Mouse (Mus musculus) hematopoietic stem cell, adult 5-6 weeks (primary cell): Measurements from ENCODE around the gene Amh. TPM values are rescaled to one million over a fixed set of nuclear protein-coding genes. Genes with fewer than 3 reads are reported as not detected.
"Not testable (repeated sequence)": the region's sequence is repeated elsewhere in the genome, so short reads cannot be mapped to it uniquely, and the experiment has no call there.

Experiments used
- ATAC-seq, 2 experiments: fragments of 125-278 bp in 1 of 2; replicated peaks in 1 of 2; 2 replicates each; pipeline ENCODE4 v1.8.0; 2016 to 2017; ENCODE audit warnings: inconsistent platforms in 2 of 2, mild to moderate bottlenecking in 2 of 2, moderate number of reproducible peaks in 2 of 2, low read depth in 1 of 2, moderate TSS enrichment in 1 of 2; ENCODE audit not compliant: low FRiP score in 2 of 2, poor library complexity in 2 of 2, severe bottlenecking in 2 of 2, insufficient read depth in 1 of 2, low TSS enrichment in 1 of 2
- total RNA-seq: library from RNA; stranded (forward); fragments of 172-1452, 232-1000 nt; gene quantifications from 2 replicates; pipeline ENCODE4 v1.2.3, GENCODE M21; 2017

Gene Amh
- total RNA-seq, 1 experiment from 2014 or later, result 0.15 TPM

DNA sequence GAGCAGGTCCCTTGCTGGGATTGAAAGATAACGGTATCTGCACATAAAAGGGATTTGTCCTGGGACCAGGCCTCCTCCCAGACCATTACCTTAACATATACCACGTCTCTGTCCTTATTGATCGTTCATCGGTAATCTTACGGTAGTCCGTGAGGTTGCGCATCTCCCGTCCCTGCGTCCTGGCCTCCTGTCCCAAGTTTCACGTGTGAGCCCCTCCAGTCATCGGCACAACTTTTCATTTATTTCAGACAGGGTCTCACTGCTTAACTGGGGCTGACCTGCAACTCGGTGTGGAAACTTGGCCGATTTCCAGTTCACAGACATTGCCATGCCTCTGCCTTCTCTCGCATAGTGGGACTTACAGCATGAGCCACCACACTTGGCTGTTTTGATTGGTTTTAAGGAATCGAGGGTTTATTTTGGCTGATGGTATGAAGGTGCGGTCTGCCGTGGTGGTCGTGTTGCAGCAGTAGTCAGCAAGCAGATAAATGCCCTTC, 5.9 kb upstream of the Amh start:
- ATAC-seq, result no peak

DNA sequence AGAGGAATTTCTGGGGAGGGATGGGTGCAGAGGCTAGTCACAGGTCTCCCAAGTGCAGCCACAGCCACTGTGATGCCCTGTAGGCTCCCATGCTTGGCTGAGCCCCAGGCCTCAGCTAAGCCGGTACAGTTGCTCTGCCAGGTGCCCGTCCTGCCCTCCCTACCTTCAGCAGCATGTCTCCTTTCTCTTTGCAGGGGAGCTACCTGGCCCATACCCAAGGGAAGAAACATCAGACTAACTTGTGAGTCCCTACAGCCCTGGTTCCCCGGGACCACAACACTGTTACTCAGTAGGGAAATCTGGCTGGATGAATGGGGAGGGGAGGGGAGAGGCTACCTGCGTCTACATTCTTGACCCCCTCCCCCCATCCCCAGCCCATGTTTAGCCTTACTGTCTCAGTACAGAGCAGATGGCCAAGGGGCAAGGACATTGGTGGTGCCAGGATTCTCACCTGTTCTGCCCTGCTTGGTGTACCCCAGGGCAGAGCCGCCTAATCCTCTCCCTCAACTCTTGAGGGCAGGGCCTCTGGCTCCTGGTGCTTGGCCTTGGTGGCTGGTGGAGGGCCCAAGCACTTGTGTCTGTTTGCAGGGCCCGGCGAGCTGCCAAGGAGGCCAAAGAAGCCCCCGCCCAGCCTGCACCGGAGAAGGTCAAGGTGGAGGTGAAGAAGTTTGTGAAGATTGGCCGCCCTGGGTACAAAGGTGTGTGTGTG, 2.7 kb upstream of the Amh start:
- ATAC-seq, result no peak

DNA sequence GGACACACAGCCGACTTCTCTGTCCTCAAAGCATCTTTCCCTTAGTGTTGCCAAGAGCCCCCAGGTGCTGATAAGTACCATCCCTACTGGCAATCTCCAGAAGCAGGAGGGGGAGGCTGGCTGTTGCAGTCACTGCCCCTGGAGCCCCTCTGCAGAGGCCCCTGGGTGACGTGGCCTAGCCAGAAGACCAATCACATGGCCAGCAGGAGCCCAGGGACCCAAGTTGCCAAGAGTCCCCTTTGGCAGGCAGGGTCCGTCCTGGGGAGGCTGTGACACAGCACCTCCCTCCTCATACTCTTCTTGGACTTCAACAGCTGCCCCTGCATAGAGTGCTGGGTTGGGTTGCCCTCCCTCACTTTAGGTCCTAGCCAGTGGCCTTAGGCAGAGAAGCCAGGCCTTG, 2.0 kb upstream of the Amh start:
- ATAC-seq, result no peak

DNA sequence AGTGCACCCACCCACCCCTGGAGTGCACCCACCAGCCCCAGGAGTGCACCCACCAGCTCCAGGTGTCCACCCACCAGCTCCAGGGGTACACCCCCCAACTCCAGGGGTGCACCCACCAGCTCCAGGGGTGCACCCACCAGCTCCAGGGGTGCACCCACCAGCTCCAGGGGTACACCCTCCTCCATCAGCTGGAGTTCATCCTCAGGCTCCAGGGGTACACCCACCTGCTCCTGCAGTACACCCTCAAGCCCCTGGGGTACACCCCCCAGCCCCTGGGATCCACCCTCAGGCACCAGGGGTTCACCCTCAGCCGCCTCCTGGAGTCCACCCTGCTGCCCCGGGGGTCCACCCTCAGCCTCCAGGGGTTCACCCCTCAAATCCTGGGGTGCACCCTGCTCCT, 703 bp upstream of the Amh start:
- ATAC-seq, result no peak

DNA sequence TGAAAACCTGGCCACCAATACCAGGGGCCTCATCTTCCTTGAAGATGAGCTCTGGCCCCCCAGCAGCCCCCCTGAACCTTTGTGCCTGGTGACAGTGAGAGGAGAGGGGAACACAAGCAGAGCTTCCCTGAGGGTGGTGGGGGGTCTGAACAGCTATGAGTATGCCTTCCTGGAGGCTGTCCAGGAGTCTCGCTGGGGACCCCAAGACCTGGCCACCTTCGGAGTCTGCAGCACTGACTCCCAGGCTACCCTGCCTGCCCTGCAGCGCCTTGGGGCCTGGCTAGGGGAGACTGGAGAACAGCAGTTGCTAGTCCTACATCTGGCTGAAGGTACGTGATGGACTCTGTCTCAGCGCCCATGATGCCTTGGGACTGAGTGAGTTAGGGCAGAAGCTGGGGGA, 279 bp downstream of the Amh start:
- no peak for ATAC-seq

DNA sequence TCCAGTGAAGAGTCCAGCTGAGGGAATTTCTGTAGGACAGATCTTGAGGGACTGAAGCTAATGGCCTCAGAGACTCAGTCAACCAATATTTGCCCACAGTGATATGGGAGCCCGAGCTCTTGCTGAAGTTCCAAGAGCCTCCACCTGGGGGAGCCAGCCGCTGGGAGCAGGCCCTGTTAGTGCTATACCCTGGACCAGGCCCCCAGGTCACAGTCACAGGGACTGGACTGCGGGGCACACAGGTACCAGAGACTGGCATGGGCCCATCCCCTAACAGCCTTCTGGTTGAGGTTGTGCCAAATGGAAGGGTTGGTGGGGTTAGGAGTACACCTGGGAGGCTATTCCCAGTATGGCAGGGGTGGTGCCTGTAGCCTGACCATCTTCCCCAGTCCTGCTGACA, 882 bp downstream of the Amh start:
- ATAC-seq, result peak; percentile 50 to 72; a peak in 3 of 4 replicates

DNA sequence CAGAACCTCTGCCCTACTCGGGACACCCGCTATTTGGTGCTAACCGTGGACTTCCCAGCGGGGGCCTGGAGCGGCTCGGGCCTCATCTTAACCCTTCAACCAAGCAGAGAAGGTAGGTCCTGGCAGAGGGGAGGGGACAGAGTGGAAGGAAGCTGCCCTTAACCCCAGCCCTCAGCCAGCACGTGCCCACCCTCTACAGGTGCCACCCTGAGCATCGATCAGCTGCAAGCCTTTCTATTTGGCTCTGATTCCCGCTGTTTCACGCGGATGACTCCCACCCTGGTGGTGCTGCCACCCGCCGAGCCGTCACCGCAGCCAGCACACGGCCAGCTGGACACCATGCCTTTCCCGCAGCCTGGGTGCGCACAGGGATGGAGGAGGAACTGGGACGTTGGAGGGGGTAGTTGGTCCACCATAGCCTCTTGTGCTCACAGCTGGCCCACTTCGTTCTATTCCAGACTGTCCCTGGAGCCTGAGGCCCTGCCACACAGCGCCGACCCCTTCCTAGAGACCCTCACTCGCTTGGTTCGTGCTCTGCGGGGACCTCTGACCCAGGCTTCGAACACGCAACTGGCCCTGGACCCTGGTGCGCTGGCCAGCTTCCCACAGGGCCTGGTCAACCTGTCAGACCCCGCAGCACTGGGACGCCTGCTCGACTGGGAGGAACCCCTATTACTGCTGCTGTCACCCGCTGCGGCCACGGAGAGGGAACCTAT, 1.5 kb downstream of the Amh start:
- ATAC-seq, result no peak

DNA sequence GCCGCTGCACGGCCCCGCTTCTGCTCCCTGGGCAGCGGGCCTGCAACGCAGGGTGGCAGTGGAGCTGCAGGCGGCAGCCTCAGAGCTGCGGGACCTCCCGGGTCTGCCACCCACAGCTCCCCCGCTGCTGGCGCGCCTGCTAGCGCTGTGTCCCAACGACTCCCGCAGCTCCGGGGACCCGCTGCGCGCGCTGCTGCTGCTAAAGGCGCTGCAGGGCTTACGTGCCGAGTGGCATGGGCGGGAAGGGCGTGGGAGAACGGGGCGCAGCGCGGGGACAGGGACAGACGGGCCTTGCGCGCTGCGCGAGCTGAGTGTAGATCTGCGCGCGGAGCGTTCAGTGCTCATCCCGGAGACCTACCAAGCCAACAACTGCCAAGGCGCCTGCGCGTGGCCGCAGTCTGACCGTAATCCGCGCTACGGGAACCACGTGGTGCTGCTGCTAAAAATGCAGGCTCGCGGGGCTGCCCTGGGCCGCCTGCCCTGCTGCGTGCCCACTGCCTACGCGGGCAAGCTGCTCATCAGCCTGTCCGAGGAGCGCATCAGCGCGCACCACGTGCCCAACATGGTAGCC, 2.1 kb downstream of the Amh start:
- ATAC-seq, result peak in 1 of 2 experiments; percentile 38; a peak in 2 of 4 replicates

DNA sequence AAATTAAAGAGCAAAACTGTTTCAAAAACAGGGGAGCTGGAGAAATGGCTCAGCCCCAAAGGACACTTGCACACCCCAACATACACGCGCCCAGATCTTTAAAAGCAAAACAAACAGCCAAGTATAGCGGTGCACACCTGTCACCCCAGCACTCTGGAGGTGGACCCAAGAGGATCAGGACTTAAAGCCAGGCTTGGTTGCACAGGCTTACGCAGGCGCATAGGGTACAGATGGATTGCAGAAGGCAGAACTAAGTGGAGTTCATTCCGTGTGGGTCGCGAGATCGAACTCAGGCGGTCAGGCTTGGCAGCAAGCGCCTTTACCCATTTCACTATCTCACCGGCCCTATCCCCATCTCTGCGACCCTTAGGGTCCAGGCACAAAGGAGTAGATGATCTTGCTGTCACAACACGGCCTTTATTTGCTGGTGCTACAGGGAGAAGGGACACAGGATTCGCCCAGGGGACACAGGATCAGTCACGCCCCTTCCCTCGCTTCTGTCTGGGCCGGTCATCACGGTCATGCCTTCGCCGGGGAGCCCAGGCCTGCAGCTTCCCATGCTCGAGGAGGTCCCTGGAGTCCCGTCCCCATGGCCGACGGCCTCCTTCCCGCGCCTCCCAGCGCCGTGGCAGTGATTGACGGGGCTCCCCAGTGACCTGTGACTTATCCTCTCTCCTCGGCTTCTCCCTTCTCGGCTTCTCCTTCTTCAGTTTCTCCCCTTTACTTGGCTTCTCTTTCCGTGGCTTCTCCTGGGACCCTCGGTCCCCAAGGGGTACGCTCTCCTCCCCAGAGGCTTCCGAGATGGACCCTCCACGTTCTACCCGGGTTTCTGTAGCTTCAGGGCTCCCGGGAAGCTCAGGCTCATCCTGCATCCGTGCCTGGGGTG, 3.3 kb downstream of the Amh start:
- no peak for ATAC-seq

DNA sequence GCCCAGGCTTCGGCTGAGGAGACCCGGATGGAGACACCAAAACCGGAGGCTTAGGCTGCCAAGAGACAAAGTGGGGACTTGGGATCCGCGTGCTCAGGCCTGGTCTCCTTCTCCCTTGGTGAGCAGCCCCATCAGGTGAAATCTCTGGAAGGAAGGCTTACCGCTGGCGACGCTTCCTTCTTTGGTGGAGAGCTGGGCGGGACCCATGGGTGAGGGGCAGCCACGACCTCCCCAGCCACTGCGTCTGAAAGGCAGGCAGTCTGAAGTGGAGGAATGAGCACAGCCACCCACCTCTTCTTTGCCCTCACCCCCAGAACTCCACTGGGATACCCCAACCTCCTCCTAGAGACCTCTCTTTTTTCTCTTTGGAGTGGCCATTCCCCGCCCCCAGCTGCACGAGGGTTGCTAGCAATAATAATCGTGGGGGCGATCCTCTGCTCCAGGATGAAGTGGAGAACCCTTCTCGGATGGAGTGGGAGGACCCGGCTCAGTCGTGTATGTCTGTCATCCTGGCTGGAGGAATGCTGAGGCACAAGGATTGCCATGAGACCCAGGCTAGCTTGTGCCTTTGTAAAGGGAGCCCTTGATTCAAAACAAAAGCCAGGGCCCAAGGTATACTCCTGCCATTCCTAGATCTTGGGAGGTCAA, 4.1 kb downstream of the Amh start:
- ATAC-seq, result no peak

DNA sequence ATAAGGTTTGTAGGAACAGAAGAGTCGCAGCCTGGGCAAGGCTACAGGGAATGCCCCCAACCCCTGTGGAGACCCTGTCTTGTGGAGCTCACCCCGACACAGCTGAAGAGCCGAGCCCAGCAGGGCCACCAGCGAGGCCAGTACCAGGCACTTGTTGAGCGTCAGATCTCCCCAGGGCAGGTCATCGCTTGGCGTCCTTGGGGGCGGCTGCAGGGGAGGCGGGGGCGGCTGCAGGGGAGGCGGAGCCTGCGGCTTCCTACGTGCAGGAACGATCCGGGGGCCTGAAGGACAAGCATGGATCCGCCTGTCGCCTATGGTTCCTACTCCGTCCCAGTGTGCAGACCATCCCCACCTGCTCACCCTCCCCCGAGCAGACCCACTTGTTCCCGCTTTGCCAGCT, 5.0 kb downstream of the Amh start:
- ATAC-seq, result no peak

DNA sequence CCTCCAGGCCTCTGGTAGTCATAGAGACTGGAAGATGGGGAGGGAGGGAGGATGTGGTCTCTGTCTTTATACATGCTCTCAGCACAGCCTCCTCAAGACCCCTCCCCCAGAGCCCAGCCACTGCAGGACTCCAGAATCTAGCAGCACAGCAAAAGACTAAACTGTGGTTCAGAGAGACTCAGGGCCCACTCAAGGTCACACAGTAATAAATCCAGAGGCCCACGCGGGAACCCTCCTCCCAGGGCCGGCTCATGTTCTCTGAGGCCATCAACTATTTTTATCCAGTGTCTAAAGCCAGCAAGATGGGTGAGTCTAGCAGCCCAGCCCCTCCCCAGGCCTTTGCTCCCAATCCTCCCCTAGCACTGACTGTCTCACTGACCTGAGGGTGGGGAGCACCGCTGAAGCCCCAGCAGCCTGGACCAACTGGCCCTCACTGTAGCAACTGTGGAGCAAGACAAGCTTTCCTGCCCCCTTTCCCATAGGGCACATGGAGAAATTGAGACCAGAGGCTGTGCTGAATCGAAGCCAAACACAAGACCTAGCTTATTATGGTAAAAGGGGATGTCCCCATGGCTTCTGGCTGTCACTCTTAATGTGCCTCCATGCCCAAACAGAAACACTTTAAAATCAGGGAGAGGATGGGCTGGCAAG, 7.5 kb downstream of the Amh start:
- no peak for ATAC-seq

DNA sequence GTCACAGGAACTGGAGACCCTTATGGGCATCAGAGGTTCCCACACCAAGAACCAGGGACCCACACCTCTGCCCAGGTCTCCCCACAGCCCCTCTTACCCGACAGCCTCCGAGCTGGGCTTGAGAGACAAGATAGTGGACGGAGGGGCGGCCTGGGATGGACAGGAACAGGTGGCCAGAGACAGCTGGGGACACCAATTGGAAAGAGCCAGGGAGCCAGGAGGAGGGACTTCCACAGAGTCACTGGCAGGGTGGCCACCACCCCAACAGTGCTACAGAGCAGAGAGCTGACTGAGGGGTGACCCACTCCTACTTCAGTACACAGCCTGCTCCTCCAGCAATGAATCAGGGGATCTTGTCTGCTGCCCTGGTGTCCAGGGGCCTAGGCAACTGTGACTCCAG, 8.3 kb downstream of the Amh start, which contains the start of gene Jsrp1:
Gene Jsrp1, minus strand, starts transcription at position 133 of the 400 bp plus-strand sequence.
- ATAC-seq, result 0 out of 4 replicates have a peak, but pooled peaks of 1 of the 2 experiments have one; percentile 12

DNA sequence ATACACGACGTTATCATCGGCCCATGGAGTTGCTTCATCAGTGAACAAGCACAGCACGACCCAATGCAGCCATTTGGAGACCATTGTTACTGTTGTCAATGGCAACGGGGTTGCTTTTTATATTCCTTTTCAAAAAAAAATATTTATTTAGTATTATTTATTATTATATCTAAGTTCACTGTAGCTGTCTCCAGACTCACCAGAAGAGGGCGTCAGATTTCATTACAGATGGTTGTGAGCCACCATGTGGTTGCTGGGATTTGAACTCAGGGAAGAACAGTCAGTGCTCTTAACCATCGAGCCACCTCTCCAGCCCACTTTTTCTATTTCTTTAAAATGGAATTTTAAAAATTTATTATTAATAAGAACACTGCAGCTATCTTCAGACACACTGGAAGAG, 9.8 kb downstream of the Amh start:
- no peak for ATAC-seq

DNA sequence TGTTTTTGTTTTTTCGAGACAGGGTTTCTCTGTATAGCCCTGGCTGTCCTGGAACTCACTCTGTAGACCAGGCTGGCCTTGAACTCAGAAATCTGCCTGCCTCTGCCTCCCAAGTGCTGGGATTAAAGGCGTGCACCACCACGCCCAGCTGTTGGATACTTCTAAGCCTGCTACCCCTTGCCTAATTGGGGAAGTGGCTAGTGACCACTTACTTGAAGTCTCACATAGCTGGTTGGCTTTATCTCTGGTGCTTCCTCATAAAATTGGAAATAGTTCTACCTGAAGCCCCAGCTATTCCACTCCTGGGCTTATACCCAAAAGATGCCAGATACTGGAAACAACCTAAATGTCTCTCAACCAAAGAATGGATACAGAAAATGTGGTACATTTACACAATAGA, 11.3 kb downstream of the Amh start:
- ATAC-seq, result not testable (repeated sequence)

DNA sequence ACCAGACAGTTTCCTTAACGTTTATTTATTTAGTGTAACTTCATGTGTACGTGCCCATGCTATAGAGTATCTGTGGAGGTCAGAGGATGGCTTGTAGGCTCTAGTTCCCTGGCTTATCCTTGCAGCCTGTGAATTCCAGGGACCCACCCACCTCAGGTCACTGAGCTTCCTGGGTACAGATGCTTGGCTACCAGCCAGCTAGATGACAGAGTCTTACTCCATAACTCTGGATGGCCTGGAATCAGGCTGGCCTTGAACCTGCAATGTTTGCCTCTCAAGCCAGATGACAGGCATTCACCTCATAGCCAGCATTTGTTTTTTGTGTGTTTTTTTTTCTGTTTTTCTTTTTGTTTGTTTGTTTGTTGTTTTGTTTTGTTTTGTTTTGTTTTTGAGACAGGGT, 12.1 kb downstream of the Amh start:
- ATAC-seq, result no peak

DNA sequence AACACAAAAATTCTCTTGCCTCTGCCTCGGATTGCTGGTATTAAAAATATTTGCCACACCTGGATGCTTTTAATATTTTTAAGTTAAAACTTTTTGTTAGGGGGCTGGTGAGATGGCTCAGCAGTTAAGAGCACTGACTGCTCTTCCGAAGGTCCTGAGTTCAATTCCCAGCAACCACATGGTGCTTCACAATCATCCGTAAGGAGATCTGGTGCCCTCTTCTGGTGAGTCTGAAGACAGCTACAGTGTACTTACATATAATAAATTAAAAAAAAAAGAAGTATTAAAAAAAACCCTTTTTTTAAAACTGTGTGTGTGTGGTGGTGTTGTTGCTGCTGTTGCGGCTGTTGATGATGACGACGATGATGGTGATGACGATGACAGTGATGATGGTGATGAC, 12.9 kb downstream of the Amh start:
- ATAC-seq, result not testable (repeated sequence)
